27 mouse cellular contexts compared by ENCODE assay signal in genomic region chr6:106078629-106079028, GRCm38 (mm10).
"Had no signal": no experiment of that assay in that cellular context is flagged by ENCODE, and none has a peak within 500 bp of the region (broad histone marks: within the 10 kb centered on the region; RNA-seq: fewer than 3 reads in every experiment).

No protein-coding gene starts in this region.

- H3K4me1 ChIP-seq: limb, embryonic 10.5 days; limb, embryonic 12.5 days; limb, embryonic 13.5 days; limb, embryonic 15.5 days; liver, embryonic 12.5 days; liver, embryonic 13.5 days; liver, embryonic 15.5 days; lung, embryonic 15.5 days; megakaryocyte, embryonic 14.5 days had no signal

- H3K4me3 ChIP-seq: left cerebral cortex, adult 2 months; limb, embryonic 10.5 days; limb, embryonic 12.5 days; limb, embryonic 13.5 days; limb, embryonic 15.5 days; liver, embryonic 12.5 days; liver, embryonic 13.5 days; liver, embryonic 15.5 days; lung, embryonic 15.5 days; megakaryocyte, embryonic 14.5 days; midbrain, embryonic 13.5 days; myocyte had no signal

- DNase-seq: left cerebral cortex, postnatal 4 days; liver; liver, embryonic 13.5 days; liver, postnatal 0 days; lung, adult 18-20 months; lung, adult 2 months; lung, postnatal 10 days; lung, postnatal 14 days; lung, postnatal 36 days; lung, postnatal 4 days had no signal

- H3K36me3 ChIP-seq: limb, embryonic 10.5 days; limb, embryonic 12.5 days; limb, embryonic 13.5 days; limb, embryonic 15.5 days; liver, embryonic 12.5 days; liver, embryonic 13.5 days; liver, embryonic 15.5 days; lung, embryonic 15.5 days; midbrain, embryonic 13.5 days had no signal

- H3K27me3 ChIP-seq: limb, embryonic 12.5 days; limb, embryonic 13.5 days; limb, embryonic 15.5 days; liver, embryonic 12.5 days; liver, embryonic 13.5 days; liver, embryonic 15.5 days; lung, embryonic 15.5 days; megakaryocyte, embryonic 14.5 days; midbrain, embryonic 13.5 days had no signal

- ATAC-seq: liver, embryonic 12.5 days; liver, postnatal 0 days; lung, postnatal 0 days; midbrain, embryonic 16.5 days had no signal

- H3K9ac ChIP-seq: limb, embryonic 12.5 days; limb, embryonic 13.5 days; limb, embryonic 15.5 days; liver, embryonic 12.5 days; liver, embryonic 13.5 days; liver, embryonic 14.5 days; liver, embryonic 15.5 days; liver, postnatal 0 days; lung, embryonic 14.5 days; lung, embryonic 15.5 days; midbrain, embryonic 13.5 days had no signal

- H3K27ac ChIP-seq: left cerebral cortex, adult 2 months; limb, embryonic 10.5 days; limb, embryonic 12.5 days; limb, embryonic 13.5 days; limb, embryonic 15.5 days; liver, embryonic 12.5 days; liver, embryonic 13.5 days; liver, embryonic 14.5 days; liver, embryonic 15.5 days; lung, embryonic 15.5 days; macrophage had no signal

- H3K9me3 ChIP-seq: limb, embryonic 10.5 days; limb, embryonic 12.5 days; limb, embryonic 13.5 days; limb, embryonic 15.5 days; liver, embryonic 12.5 days; liver, embryonic 13.5 days; liver, embryonic 15.5 days; lung, embryonic 15.5 days; megakaryocyte, embryonic 14.5 days; midbrain, embryonic 13.5 days had no signal

- H3K4me2 ChIP-seq: limb, embryonic 12.5 days; limb, embryonic 13.5 days; limb, embryonic 15.5 days; liver, embryonic 11.5 days; liver, embryonic 12.5 days; liver, embryonic 13.5 days; liver, embryonic 15.5 days; lung, embryonic 14.5 days; lung, embryonic 15.5 days; midbrain, embryonic 13.5 days had no signal
